Mouse (Mus musculus) cortical plate, adult 2 months (tissue): ENCODE measurements around the gene Podn.

Experiments used
- CTCF ChIP-seq: fragments of 200-500 bp; IDR thresholded peaks from 2 replicates; pipeline ENCODE4 v1.5.1; 2011; ENCODE audit warnings: mild to moderate bottlenecking, control low read depth, low read length; ENCODE audit not compliant: insufficient read depth; ENCODE audit errors: extremely low read depth
- POLR2A ChIP-seq: fragments of 200-500 bp; IDR thresholded peaks from 2 replicates; pipeline ENCODE4 v1.6.1; 2011; ENCODE audit warnings: mild to moderate bottlenecking, low read length, control low read depth; ENCODE audit not compliant: insufficient read depth; ENCODE audit errors: extremely low read depth

GRCm38 (mm10) chr4:108058166-108058565 lies 38.1 kb downstream of the Podn start:
- no peak for TF ChIP-seq CTCF
- no peak for TF ChIP-seq POLR2A
